Mouse (Mus musculus) kidney, postnatal 0 days (tissue): ENCODE measurements around the gene Map3k20. TPM values are rescaled to one million over a fixed set of nuclear protein-coding genes. Genes with fewer than 3 reads are reported as not detected.

ENCODE experiments used
- ATAC-seq: fragments of 200-750 bp; cut with Nextera tagmentation; replicated peaks from 2 replicates; pipeline ENCODE4 v1.8.0; 2017; ENCODE audit warnings: low read depth, moderate number of reproducible peaks, moderate TSS enrichment, moderate library complexity; ENCODE audit not compliant: low FRiP score
- DNase-seq: peaks from one replicate; pipeline ENCODE4 v3.0.0-alpha.2; 2016; ENCODE audit warnings: low spot score
- H3K27ac ChIP-seq: fragments of 300-500 bp; sonication (generic); 2 replicates; pipeline ENCODE4 v1.5.1; 2014; ENCODE audit warnings: mild to moderate bottlenecking
- H3K27me3 ChIP-seq: fragments of 300-500 bp; sonication (generic); 2 replicates; pipeline ENCODE4 v1.6.1; 2014; ENCODE audit warnings: low read length, mixed read lengths; ENCODE audit not compliant: insufficient read depth
- H3K36me3 ChIP-seq: fragments of 300-500 bp; sonication (generic); 2 replicates; pipeline ENCODE4 v1.6.1; 2014; ENCODE audit warnings: low read length, mixed read lengths; ENCODE audit not compliant: insufficient read depth
- H3K4me1 ChIP-seq: fragments of 300-500 bp; sonication (generic); replicated peaks from 2 replicates; pipeline ENCODE4 v1.6.1; 2014; ENCODE audit warnings: antibody characterized with exemption, low read length, mixed read lengths; ENCODE audit not compliant: insufficient read depth
- H3K4me2 ChIP-seq: fragments of 300-500 bp; sonication (generic); 2 replicates; pipeline ENCODE4 v1.6.1; 2014; ENCODE audit warnings: mild to moderate bottlenecking, low read length, moderate library complexity, mixed read lengths
- H3K4me3 ChIP-seq: fragments of 300-500 bp; sonication (generic); replicated peaks from 2 replicates; pipeline ENCODE4 v1.5.1; 2014; ENCODE audit warnings: low read depth, low read length
- H3K9ac ChIP-seq: fragments of 300-500 bp; sonication (generic); 2 replicates; pipeline ENCODE4 v1.6.1; 2014; ENCODE audit warnings: low read depth, low read length
- H3K9me3 ChIP-seq: fragments of 300-500 bp; sonication (generic); replicated peaks from 2 replicates; pipeline ENCODE4 v1.6.1; 2016; ENCODE audit warnings: low read length, inconsistent platforms, mixed read lengths
- CTCF ChIP-seq: IDR thresholded peaks from 2 replicates; pipeline ENCODE4 v1.5.1; 2016; ENCODE audit warnings: antibody characterized with exemption, low read depth, mild to moderate bottlenecking, moderate library complexity
- WGBS: fragments of 180-500 bp; shearing (Covaris S2); extraction: QIAGEN DNeasy Blood & Tissue Kit; methylation state at CpG from one replicate; pipeline ENCODE4 v1.1.7; 2014; 5-methylcytosine and 5-hydroxymethylcytosine counted together
- polyA plus RNA-seq: library from polyadenylated mRNA; unstranded; fragments of >200 nt; fragmentation: Nextera tagmentation; extraction: Ambion mirVana; gene quantifications from 2 replicates; pipeline ENCODE4 v1.2.1, GENCODE M21; 2015

The Map3k20 gene
- polyA plus RNA-seq: 10.1 and 11.5 TPM in 2 replicates

DNA sequence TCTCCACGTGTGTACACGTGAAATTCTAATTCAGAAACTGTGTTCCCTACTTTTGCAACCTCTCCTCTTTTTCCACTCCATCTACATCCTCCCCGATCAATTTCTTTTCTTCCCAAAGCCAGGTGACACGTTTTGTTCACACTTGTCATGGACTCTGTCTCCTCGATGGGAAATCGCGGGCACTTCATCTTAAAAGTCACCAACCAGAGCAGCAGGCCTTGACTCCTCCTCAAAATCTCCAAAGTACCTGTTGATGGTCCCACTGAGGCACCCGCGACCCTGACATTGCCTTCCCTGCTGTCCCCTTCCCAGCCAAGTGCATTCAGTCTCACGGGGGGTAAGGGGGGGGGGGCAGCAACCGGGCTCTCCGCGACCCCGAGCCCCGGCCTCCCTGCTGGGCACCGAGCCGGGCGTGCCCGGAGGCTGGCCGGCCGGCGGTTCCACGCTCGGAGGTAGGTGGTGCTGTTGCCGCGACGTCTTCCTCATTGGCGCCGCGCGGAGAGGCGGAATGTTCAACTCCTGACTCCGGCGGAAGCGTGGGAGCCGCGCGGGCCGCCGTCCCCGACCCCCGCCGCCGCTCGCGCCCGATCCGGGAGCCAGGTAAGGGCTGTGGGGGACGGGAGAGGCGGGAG is at the start of gene Map3k20:
Gene Map3k20 (plus strand): TSS at position 382 of the 632 bp plus-strand sequence.
- ATAC-seq: peak; percentile 88

GRCm38 (mm10) chr2:72238421-72238820 is 47.0 kb upstream of the Map3k20 start:
- 37% methylated on average over 2 of the region's 2 CpGs for WGBS
- H3K36me3 ChIP-seq: no peaks in the 10 kb centered on the region
- H3K27me3 ChIP-seq: no peaks in the 10 kb centered on the region
- no peak overlapping the region for H3K9ac ChIP-seq
- no peak overlapping the region for H3K27ac ChIP-seq
- peak overlapping the region; percentile 1; the same call in 1 of the 2 replicates for H3K4me2 ChIP-seq
- DNase-seq (no peak), ATAC-seq (no peak)
- H3K4me3 ChIP-seq: no peak overlapping the region
- TF ChIP-seq CTCF: no peak
- H3K9me3 ChIP-seq: no peaks in the 10 kb centered on the region
- H3K4me1 ChIP-seq: peaks cover 6% of the 10 kb centered on the region; the same call in 1 of the 2 replicates

More for the DNA sequence above, at the start of gene Map3k20:
- H3K9me3 ChIP-seq: no peaks in the 10 kb centered on the region
- peak within 1 kb of the TSS; percentile 66 for H3K27ac ChIP-seq
- 2% methylated on average over 49 of the region's 50 CpGs for WGBS
- no peaks in the 10 kb centered on the region for H3K4me1 ChIP-seq
- H3K4me3 ChIP-seq: peak within 1 kb of the TSS; percentile 91
- DNase-seq: peak; percentile 78
- peak; percentile 61 for TF ChIP-seq CTCF
- no peaks in the 10 kb centered on the region for H3K27me3 ChIP-seq
- no peaks in the 10 kb centered on the region for H3K36me3 ChIP-seq
- peak within 1 kb of the TSS; percentile 81 for H3K4me2 ChIP-seq
- H3K9ac ChIP-seq: peak within 1 kb of the TSS; percentile 90

DNA sequence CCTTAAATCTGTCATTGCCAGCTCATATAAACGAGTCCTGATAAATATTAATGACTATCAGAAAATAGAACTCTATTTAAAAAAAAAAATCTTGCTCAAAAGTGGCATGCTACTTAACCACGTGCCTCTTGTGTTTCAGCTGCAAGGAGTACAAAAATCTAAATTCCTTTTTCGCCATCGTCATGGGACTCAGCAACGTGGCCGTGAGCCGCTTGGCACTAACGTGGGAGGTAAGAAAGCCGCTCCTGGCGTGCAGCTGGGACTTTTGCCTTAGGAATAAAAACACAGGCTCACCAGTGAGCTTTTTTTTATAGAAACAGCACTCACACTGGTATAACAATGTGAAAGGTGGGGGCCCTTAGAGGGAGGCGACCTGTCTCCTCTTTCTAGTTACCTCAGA is 46.5 kb upstream of the Map3k20 start:
- Histone ChIP-seq H3K27me3 (no peaks in the 10 kb centered on the region), H3K27ac (no peak overlapping the region), H3K4me3 (no peak overlapping the region), H3K9ac (no peak overlapping the region), H3K36me3 (no peaks in the 10 kb centered on the region), H3K9me3 (no peaks in the 10 kb centered on the region), H3K4me2 (peak overlapping the region; percentile 1), H3K4me1 (peaks cover 6% of the 10 kb centered on the region; the same call in 1 of the 2 replicates)
- no peak for ATAC-seq
- DNase-seq: no peak
- TF ChIP-seq CTCF: no peak
- WGBS: 34% methylated on average over 11 of the region's 11 CpGs

- no peak overlapping the region for H3K27ac ChIP-seq
- no peak for DNase-seq
- TF ChIP-seq CTCF: no peak
- H3K4me2 ChIP-seq: no peak overlapping the region
- H3K4me1 ChIP-seq: peaks cover 6% of the 10 kb centered on the region; the same call in 1 of the 2 replicates
- H3K4me3 ChIP-seq: no peak overlapping the region
- WGBS: 63% methylated on average over 8 of the region's 8 CpGs
- no peaks in the 10 kb centered on the region for H3K36me3 ChIP-seq
- H3K9ac ChIP-seq: no peak overlapping the region
- H3K9me3 ChIP-seq: no peaks in the 10 kb centered on the region
- no peak for ATAC-seq
- no peaks in the 10 kb centered on the region for H3K27me3 ChIP-seq
These were observed 46.0 kb upstream of the Map3k20 start for GRCm38 (mm10) chr2:72239456-72239855.

DNA sequence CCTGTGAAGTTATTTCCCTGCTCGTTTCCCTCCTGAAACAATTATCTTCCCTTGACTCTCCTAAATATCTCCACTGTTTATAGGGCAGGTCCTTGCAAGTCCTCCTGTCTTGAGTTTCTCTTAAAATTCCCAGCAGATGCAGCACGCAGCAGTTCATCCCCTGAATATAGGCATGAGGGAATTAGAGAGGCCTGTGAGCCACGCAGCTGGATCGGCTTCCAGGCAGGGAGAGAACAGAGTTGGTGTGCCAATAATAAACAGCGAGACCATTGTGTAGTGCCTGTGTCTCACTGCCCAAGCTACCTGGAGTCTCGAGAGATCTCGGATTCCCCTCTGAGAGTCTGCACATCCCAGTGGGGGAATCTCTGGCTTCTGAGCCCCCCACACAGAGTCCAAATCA is 45.4 kb upstream of the Map3k20 start:
- 51% methylated on average over 7 of the region's 7 CpGs for WGBS
- no peak for ATAC-seq
- Histone ChIP-seq H3K4me3 (no peak overlapping the region), H3K9me3 (no peaks in the 10 kb centered on the region), H3K4me1 (peaks cover 6% of the 10 kb centered on the region; the same call in 1 of the 2 replicates), H3K9ac (no peak overlapping the region), H3K27ac (no peak overlapping the region), H3K27me3 (no peaks in the 10 kb centered on the region), H3K4me2 (no peak overlapping the region), H3K36me3 (no peaks in the 10 kb centered on the region)
- no peak for DNase-seq
- TF ChIP-seq CTCF: no peak

DNA sequence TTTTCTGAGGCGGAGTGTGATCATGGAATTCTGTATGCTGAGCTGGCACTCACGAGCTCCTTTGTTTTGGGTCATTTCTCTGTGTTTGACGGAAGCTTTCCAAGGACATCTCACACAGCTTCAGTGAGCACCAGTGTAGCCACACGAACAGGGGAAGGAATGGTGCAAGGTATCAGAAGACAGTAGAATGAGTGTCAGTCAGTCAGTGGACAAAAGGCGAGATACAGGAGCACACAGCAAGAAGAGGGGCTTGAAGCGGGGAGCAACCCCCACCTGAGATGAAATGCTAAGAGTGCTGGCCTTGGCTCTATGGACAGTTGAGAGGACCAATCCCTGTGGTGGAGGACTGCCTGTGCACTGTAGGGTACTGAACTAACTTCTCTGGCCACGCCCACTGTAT is 44.7 kb upstream of the Map3k20 start:
- WGBS: 77% methylated on average over 7 of the region's 7 CpGs
- no peak overlapping the region for H3K27ac ChIP-seq
- H3K36me3 ChIP-seq: no peaks in the 10 kb centered on the region
- H3K4me3 ChIP-seq: no peak overlapping the region
- H3K4me1 ChIP-seq: peaks cover 6% of the 10 kb centered on the region; the same call in 1 of the 2 replicates
- no peak overlapping the region for H3K9ac ChIP-seq
- no peak overlapping the region for H3K4me2 ChIP-seq
- no peaks in the 10 kb centered on the region for H3K9me3 ChIP-seq
- no peak for TF ChIP-seq CTCF
- H3K27me3 ChIP-seq: no peaks in the 10 kb centered on the region
- ATAC-seq: no peak
- no peak for DNase-seq
